Mouse (Mus musculus): ENCODE measurements around the gene Nkiras1.
A peak's percentile ranks its signal among the peaks of the same experiment; 100 is the strongest.

Nkiras1 gene

GRCm38 (mm10) chr14:18280375-18280774, 9.4 kb downstream of the Nkiras1 start:
- DNase-seq (ENCODE audit: low read depth), result no peak

- DNase-seq (ENCODE audit: low read depth), result no peak
Measured at GRCm38 (mm10) chr14:18284581-18284980, 13.6 kb downstream of the Nkiras1 start.

- no peak for DNase-seq (ENCODE audit: low read depth)
Measured at GRCm38 (mm10) chr14:18285476-18285875, 14.5 kb downstream of the Nkiras1 start.

GRCm38 (mm10) chr14:18286441-18286840, 15.5 kb downstream of the Nkiras1 start:
- no peak for DNase-seq (ENCODE audit: low read depth)

- no peak for DNase-seq (ENCODE audit: low read depth)
Measured at GRCm38 (mm10) chr14:18287391-18287790, 16.5 kb downstream of the Nkiras1 start.

GRCm38 (mm10) chr14:18292111-18292510, 21.2 kb downstream of the Nkiras1 start:
- DNase-seq (ENCODE audit: low read depth), result no peak

- DNase-seq (ENCODE audit: low read depth), result no peak
Measured at GRCm38 (mm10) chr14:18292578-18292977, 21.6 kb downstream of the Nkiras1 start.

- DNase-seq (ENCODE audit: low read depth), result no peak
Measured at GRCm38 (mm10) chr14:18297441-18297840, 26.5 kb downstream of the Nkiras1 start.

GRCm38 (mm10) chr14:18298874-18299273, 27.9 kb downstream of the Nkiras1 start:
- no peak for DNase-seq (ENCODE audit: low read depth)

GRCm38 (mm10) chr14:18300676-18301075, 29.7 kb downstream of the Nkiras1 start:
- DNase-seq (ENCODE audit: low read depth), result peak; percentile 21

GRCm38 (mm10) chr14:18301591-18301990, 30.7 kb downstream of the Nkiras1 start:
- DNase-seq (ENCODE audit: low read depth), result no peak

GRCm38 (mm10) chr14:18302750-18303149, 31.8 kb downstream of the Nkiras1 start:
- no peak for DNase-seq (ENCODE audit: low read depth)

GRCm38 (mm10) chr14:18303262-18303661, 32.3 kb downstream of the Nkiras1 start:
- DNase-seq (ENCODE audit: low read depth), result no peak

- no peak for DNase-seq (ENCODE audit: low read depth)
Measured at GRCm38 (mm10) chr14:18304165-18304564, 33.2 kb downstream of the Nkiras1 start.

GRCm38 (mm10) chr14:18317457-18318411, 46.8 kb downstream of the Nkiras1 start:
- DNase-seq (ENCODE audit: low read depth), result no peak

GRCm38 (mm10) chr14:18326968-18327672, 56.2 kb downstream of the Nkiras1 start:
- DNase-seq (ENCODE audit: low read depth), result no peak

GRCm38 (mm10) chr14:18330789-18331692, 60.1 kb downstream of the Nkiras1 start:
- no peak for DNase-seq (ENCODE audit: low read depth)

- no peak for DNase-seq (ENCODE audit: low read depth)
Measured at GRCm38 (mm10) chr14:18331693-18332131, 60.8 kb downstream of the Nkiras1 start, which contains the start of gene Ube2e1. Ube2e1 (minus strand) TSS chr14:18331859.
